ENCODE assay signal across 8 mouse cellular contexts in the genomic region with DNA sequence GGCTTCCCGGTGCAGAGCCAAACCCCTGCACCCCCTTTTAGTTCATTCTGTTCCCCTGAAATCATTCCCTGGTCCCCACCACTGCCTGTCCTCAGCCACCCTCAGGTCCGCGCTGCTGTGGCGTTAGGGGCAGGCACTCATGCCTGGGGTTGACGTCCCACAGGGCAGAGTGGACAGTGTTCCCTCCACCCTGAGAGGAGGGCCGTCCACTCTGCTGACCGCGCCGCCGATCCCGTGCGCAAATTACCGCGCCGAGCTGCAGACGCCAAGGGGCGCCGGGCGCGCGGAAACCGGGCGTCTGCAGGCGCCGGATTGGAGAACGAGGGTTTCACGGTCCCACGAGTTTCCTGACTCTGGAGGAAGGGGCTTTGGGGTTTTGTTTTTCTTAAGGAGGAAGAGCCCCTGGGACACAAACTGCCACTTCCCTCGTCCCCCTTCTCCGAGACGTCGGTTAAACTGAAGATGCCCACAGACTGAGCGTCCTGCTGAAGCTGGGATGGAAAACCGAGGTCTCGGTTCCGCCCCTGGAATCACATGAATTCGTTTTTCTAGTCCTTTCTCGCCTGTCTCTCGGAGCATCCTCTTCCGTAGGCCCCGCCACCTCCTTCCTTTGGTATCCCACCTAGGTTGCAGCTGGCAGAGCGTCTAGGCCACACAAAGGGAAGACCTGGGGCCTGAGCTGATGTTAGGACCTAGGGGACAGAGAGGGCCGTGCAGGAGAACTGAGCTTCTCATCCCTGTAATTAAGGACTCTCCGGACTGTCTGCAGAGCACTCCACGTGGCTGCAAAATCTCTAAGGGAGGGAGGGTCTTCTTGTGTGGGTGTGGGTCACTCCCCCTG. TPM values are rescaled to one million over a fixed set of nuclear protein-coding genes. Genes with fewer than 3 reads are reported as not detected.
DNase-seq lines count a peak whose midpoint lies in the region; ATAC-seq lines count a peak whose summit lies in the region.

No protein-coding gene starts in this region.

- peaks cover 34% of the 10 kb centered on the region for H3K27me3 ChIP-seq in forebrain, embryonic 14.5 days (replicated peaks; ENCODE audit: control insufficient read depth, insufficient read depth, low read length)
- peaks cover 65% of the 10 kb centered on the region for H3K27me3 ChIP-seq in limb, embryonic 13.5 days
- H3K27me3 ChIP-seq in splenic B cell, adult 2 months (ENCODE audit: control insufficient read depth, insufficient read depth, low read length, poor library complexity, severe bottlenecking) = no peaks in the 10 kb centered on the region; the same call in 1 of the 2 replicates

- DNase-seq in kidney, postnatal 10 days = peak; percentile 37
- DNase-seq in kidney, postnatal 14 days = no peak
- peak; percentile 59 for DNase-seq in ZHBTc4 (ENCODE audit: low read depth, low spot score)
- peak; percentile 30 for DNase-seq in forebrain, embryonic 14.5 days (ENCODE audit: low spot score)
- peak; percentile 51 for DNase-seq in splenic B cell, adult 2 months (ENCODE audit: low read depth, low spot score)
- no peak for DNase-seq in natural killer cell, adult 2 months (ENCODE audit: low spot score in 2 of 2)

- H3K4me1 ChIP-seq in forebrain, embryonic 14.5 days (ENCODE audit: control insufficient read depth, insufficient read depth, low read length) = peaks cover 10% of the 10 kb centered on the region; the same call in 1 of the 2 replicates
- peaks cover 55% of the 10 kb centered on the region for H3K4me1 ChIP-seq in limb, embryonic 13.5 days

- peak overlapping the region; percentile 50; the same call in 1 of the 2 replicates for H3K9ac ChIP-seq in forebrain, embryonic 14.5 days (ENCODE audit: low read length)
- H3K9ac ChIP-seq in limb, embryonic 13.5 days = peak overlapping the region; percentile 63

- peak overlapping the region; percentile 81 for H3K4me2 ChIP-seq in forebrain, embryonic 14.5 days (ENCODE audit: low read length)
- H3K4me2 ChIP-seq in limb, embryonic 13.5 days (replicated peaks) = peak overlapping the region; percentile 83

- 0 out of 2 replicates have a peak, but pooled peaks have one; percentile 6 for ATAC-seq in forebrain, embryonic 14.5 days
- peak; percentile 1; the same call in 1 of the 2 replicates for ATAC-seq in limb, embryonic 13.5 days (ENCODE audit: low FRiP score, low read depth)
- no peak for ATAC-seq in granulocyte monocyte progenitor cell, adult 5-6 weeks (replicated peaks; ENCODE audit: poor library complexity, severe bottlenecking)

- H3K4me3 ChIP-seq in forebrain, embryonic 14.5 days (ENCODE audit: low read depth, low read length) = peak overlapping the region; percentile 36
- H3K4me3 ChIP-seq in limb, embryonic 13.5 days = peak overlapping the region; percentile 46

- no peaks in the 10 kb centered on the region for H3K9me3 ChIP-seq in forebrain, embryonic 14.5 days (replicated peaks; ENCODE audit: control insufficient read depth, low read length)
- H3K9me3 ChIP-seq in limb, embryonic 13.5 days = no peaks in the 10 kb centered on the region

- WGBS in forebrain, embryonic 14.5 days = under 1% methylated on average over 45 of the region's 45 CpGs
- WGBS in limb, embryonic 13.5 days = 2% methylated on average over 45 of the region's 45 CpGs

- H3K36me3 ChIP-seq in forebrain, embryonic 14.5 days (ENCODE audit: control insufficient read depth, insufficient read depth, low read length) = no peaks in the 10 kb centered on the region
- no peaks in the 10 kb centered on the region for H3K36me3 ChIP-seq in limb, embryonic 13.5 days
- no peaks in the 10 kb centered on the region; the same call in 1 of the 2 replicates for H3K36me3 ChIP-seq in splenic B cell, adult 2 months (ENCODE audit: control insufficient read depth, insufficient read depth, low read length, poor library complexity, severe bottlenecking)

- peak overlapping the region; percentile 27; the same call in 1 of the 2 replicates for H3K27ac ChIP-seq in forebrain, embryonic 14.5 days (ENCODE audit: low read depth, low read length)
- H3K27ac ChIP-seq in limb, embryonic 13.5 days = peak overlapping the region; percentile 28; the same call in 1 of the 2 replicates

RNA-seq across cellular contexts. Expression of a gene that starts 3.6 kb away (rescaled TPM):
- 15.6 and 16.5 TPM in 2 replicates for polyA plus RNA-seq in forebrain, embryonic 14.5 days (2014; fragmentation: Nextera tagmentation; extraction: Ambion mirVana)
- 47.9 and 52.0 TPM in 2 replicates for polyA plus RNA-seq in limb, embryonic 13.5 days (2015; fragmentation: Nextera tagmentation; extraction: Ambion mirVana)
- not detected in 2 replicates for total RNA-seq in granulocyte monocyte progenitor cell, adult 5-6 weeks (2014; fragmentation: Nextera tagmentation)
- not detected in 2 replicates for total RNA-seq in granulocyte monocyte progenitor cell, adult 5-6 weeks (2017)

Comparison
In these comparisons a context has a peak if more than half of its experiments do, and no peak if none do; other contexts are left out.
1. DNase-seq: peak in kidney, postnatal 10 days (single experiment), ZHBTc4 (single experiment), forebrain, embryonic 14.5 days (single experiment) and splenic B cell, adult 2 months (single experiment); none in kidney, postnatal 14 days (single experiment) and natural killer cell, adult 2 months (0 of 2).